Mouse (Mus musculus): ENCODE measurements around the gene Tln1.
"Not testable (repeated sequence)": the region's sequence is repeated elsewhere in the genome, so short reads cannot be mapped to it uniquely, and the experiment has no call there.

Gene Tln1

DNA sequence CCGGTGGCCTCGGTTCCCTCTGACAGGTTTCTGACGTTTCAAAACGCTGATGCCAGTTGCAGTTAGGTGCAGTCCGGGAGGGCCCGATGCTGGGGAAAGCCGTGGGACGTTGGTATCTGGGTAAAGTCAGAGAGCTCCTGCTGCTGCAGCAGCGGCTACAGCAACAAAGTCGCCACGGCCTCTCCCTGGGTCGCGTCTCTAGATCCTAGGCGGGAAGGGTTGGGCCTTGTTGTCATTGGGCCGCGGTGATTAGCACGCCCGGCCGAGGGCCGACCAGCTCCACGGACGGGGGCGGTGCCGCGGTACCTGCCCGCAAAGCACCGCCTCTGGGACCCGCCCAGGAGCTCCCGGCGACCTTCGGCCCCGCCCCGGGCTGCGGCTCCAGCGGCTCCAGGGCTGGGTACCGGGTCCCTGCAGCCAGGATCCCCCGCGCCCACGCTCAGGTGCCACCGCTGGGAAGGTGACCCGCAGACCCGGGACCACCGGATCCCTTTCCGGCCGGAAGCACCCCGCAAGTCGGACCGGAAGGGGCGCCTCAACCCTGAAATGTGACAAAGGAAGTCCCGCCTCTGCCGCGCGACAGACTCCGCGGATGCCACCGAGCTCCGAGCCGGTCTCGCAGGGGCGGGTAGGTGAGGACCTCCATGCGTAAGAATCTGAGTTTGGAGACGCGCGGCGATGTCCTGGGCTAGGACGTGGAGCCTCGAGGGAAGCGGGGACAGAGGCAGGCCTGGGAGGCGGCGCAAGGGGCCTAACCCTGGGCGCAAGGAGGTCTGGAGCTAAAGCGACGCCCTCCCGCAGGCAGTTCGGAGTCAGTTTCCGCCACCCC, 16.1 kb upstream of the Tln1 start, which contains the start of the genes Rgp1 and Gba2:
Gene Rgp1, plus strand, starts transcription at position 340 of the 829 bp plus-strand sequence.
Gene Gba2, minus strand, starts transcription at position 498 of the 829 bp plus-strand sequence.
- peak; percentile 99 for DNase-seq

DNA sequence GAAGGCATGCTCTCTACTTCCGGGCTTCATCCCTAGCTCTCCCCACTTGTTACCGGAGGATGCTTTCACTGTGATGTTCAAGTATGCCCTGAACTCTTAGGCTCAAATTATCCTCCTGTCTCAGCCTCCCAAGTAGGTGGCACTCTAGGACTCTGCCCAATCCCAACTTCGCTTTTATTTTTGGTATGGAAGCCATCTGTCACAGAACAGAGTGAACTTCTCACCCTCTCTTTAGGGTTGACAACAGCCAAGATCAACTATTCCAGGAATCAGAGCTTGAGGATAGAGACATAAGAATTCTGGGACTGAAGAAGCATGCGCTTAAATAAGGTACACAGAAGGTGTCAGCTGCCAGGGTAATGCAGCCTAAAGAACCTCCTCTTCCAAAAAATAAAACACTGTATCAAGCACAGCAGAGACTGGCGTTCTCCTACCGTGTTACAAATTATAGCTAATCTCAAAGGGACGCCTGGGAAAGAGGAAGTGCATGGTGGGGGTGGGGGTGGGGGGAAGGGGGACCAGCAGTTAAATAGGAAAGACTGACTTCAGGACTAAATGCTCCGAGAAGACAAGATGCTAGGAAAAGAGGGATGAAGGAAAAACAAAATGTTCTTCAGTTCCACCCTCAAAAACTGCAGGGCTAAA, 14.9 kb upstream of the Tln1 start:
- DNase-seq: peak; percentile 67

DNA sequence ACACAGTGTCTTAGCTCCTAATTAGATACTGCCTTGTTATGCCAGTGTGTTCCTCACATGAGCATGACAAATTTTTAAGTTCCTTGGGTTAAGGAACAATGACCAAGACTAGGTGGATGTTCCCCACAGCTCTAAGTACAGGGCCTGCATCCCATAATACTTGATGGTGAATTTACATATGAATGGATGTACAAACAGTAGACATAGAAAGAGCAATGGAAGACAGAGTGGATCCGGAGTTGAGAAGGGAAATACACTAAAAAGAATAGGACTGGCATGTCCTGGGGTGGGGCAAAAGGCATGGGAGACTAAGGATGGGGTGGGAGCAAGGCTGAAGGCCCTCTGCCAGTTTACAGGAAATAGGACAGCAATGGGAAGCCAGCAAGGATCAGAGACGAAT, 12.9 kb upstream of the Tln1 start:
- DNase-seq: peak; percentile 85

DNA sequence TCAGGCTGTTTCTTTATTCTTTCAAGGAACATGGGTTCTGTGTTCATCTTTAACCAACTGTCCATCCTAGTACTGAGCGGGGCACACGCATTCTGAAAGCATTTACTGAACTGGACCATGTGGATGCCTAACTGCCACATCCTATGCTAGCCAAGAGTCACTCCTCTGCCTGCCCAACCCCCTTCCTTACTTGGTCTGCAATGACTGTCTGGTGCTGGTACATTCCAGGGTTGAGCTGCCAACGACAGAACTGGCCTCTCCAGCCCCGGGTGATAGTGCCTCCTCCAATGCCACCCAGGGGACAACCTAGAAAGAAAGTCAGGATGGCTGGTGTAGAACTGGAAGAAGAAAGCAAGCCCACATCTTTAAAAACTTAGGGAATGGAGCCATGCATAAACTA, 11.1 kb upstream of the Tln1 start:
- peak; percentile 94 for DNase-seq

DNA sequence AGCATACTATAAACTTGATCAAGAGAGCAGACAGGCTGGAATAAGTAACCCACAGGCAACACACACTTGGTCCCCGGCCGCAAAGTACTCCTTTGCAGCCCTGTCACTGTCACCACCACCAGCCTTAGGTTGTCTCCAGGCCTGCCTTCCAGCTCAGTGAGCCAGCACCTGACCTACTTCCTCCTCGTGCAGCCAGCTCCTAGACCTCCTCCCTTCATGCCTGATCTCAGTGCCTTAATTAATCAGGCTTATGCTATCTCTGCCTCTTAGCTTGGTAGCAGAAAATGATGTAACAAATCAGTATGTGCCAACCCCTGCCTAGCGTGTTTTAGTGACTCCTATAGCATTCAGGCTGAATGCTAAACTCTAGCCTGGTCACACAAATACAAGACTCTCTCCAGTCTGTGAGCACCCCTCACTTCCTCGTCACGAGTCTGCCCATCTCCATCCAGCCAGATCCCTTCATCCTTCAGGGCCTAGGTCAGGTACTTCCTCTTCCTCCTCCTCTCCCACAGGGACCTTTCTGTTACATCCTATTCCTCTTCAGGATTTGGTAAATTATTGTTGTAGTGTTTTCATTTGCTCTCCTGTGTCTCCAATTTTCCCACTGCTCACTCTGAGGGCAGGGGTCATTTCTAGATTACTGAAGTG, 9.0 kb upstream of the Tln1 start:
- DNase-seq: peak; percentile 83

DNA sequence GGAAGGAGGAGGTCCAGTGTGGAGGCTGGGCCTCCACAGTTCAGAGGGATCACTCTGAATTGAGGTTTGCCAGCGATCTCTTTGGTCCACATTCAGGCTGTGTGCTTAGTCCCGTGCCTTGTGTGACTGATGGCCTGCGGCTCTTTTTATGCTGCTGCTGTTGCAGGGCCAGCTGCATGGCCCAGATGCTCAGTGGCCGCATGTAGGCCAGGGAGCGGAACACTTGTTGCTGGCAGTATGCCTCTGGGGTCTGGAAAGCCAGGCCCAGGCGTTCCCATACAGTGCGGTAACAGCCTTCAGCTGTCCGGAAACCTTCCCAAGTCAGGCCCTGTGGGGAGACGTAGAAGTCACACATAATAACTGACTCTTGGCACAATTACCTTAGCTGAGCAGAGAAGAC, 4.6 kb upstream of the Tln1 start:
- peak; percentile 92 for DNase-seq

DNA sequence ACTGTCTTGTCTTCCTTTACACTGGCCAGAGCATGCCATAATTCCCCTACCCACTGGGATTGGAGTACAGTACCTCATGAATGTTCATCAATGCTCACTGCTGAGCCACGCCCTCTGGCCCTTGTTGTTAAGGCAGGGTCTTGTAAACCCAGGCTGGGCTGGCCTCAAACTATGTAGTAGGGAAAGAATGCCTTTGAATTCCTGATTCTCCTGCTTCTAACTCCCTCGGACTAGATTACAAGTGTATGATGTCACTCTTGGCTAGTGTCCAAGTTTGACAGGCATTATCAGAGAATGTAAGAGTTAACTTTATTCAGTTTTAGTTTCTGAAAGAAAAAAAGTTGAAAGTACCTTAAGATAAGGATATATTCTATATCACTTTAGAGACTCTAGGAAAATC, 1.7 kb upstream of the Tln1 start:
- DNase-seq: no peak

DNA sequence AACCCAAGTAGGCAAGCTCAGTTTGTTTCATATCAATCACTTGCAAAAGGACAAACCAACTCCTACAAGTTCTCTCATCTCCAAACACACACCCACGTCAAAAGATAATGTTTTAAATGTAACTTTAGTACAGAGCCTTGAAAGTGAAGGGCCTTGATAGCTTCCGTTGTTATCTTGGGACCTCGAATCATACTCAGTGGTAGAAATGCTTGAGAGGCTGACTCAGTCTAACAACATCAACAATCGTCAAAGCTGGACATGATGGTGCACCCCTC, 1.0 kb upstream of the Tln1 start:
- no peak for DNase-seq

DNA sequence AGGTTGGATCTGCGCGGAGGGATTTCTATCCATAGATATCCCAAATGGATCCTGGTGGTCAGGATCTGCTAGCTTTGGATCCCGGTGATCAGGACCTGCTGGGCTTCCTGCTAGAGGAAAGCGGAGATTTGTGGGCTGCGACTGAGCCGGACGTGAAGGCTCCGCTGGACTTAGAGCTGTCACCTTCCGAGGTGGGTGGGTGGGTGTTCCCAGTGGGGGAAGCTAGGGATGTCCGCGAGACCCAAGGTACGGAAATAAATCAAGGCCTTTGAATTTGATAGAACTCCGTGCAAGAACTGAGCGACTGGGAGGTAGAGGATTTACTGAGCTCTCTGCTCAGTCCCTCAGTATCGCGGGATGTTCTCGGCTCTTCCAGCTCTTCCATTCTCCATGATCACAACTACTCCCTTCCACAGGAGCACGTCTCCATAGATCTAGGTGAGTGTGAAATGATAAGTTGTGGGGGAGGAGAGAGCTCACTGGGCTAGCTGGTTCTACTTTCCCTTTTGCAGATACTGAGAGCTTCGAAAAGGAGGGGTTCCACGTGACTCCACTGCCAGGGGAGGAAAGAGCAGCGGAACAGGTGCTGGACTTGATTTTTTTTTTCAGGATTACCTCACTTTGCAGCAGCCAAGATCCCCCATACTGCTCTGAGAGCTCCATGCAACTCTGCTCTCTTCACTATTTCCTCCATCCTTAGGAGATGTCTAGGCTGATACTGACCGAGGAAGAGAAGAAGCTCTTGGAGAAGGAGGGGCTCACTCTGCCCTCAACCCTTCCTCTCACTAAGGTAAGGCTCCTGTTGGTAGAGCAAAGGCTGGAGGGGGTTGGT, 494 bp upstream of the Tln1 start:
- DNase-seq: peak; percentile 94

DNA sequence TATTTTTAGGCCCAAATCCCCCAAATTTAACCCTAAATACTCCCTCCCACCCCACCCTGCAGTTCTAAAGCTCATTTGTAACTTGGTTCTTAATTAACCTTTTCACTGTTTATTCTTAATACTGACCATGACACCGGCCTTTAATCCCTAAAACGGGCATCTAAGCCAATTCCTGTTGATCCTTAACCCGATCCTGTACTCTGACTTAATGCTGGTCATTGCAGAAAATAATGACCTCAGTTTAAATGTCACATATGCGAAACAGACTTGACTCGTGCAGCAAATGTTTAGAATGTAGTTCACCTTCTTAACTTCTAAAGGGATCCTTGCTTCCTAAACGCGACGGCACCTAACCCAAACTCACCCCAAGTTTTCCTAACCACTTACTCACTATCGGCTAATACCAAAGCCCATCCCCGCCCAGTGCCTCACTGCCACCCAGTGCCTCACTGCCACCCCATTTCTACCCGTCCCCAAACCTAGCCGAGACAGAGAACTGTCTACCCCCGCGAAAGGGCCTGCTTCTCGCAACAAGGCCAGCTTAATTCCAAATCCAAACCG, 975 bp downstream of the Tln1 start:
- no peak for DNase-seq

DNA sequence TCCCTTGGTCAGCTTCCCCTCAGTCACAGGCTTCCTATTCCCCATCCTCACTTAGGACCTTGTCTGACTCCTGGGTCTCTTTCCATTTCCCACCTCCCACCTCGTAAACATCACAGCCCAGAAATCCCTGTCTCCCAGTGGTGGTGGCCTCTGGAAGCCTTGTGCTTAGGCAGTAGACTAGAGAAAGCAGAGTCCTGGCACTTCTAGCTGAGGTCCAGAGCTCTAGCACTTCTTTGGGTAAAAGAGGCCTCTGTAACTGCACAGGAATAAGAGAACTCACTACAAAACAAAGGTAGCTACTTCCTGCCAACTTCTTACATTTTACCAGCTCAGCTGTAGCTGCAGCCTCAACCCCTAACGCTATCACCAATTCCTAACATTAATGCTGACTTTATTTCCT, 1.5 kb downstream of the Tln1 start:
- DNase-seq: no peak

DNA sequence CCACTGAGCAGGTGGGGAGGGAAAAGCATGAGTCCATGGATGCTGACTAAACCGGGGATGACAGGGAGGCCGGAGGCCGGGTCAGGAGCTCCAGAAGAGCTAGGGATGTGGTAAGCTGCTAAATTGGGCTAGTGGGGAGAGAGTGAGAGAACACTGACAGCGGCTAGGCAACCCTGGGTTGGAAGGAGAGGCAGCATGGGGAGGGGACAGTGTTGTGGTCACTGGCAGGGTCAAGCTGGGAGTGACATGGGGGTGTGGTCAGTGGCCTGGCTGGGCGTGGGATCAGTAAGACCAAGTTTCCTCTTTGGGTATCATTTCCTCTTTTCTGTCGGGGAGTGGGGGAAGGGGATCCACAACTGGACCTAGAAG, 2.3 kb downstream of the Tln1 start:
- DNase-seq: peak; percentile 99

DNA sequence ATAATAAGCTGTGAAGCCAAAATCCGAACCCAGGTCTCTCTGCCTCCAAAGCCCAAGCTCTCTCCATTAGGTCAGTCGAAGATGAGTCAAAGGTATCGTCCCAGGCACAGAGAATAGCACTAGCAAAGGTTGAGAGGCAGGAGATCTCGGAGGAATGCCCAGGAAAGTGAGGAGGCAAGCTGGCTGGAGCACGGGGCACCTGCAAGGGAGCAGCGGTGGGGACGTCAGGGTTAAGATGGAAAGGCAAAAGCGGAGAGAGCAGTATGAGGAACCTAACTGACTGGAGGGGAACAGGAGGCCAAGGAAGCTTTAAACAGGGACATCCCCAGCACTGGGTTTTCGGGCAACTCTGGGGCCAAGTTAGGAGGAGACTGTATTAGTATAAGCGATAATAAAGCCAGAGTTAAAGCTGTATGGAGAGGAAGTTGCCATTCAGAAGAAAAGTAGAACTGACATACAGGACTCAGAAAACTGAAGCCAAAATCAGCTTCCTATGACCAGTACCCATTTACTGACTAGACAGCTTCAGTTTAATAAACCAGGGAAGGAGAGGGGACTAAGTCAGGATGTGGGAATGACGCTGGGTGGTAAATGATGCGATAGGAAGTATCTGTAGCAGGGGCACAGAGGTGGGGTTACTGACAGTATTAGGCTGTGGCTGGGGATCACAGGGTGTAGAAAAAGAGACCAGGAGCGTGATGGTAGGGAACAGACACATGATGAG, 2.8 kb downstream of the Tln1 start:
- no peak for DNase-seq

DNA sequence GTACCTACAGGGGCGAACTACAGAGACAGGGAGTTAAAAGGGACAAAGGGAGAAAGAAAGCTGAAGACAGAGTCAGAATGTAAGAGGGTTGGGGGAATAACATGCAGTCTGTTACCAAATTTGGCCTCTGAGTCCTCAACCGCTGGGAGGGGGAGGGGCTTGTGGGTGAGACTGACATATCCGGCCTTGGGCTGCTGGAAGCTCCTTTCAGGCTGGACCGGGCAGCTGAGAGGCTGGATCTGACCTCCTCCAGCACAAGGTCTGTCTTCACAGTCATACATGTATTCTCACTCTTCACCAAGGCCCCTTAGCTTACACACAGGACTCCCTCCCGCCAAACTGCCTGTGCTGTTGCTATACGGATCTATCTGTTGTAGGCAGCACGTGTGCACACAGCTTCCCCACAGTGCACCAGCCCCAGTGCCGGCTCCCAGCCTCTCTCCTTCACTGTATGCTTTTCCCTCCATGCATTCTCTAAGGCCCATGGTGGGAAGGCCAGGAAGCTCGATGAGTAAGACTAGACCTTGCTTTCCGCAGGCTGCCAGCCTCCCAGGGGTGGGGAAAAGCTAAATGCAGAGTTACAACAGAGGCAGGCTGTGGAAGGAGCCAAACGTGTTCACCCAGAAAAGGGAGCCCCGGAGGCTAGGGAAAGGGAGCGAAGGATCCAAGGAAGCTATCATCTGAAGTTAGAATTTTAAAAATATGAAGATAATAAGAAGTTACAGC, 3.7 kb downstream of the Tln1 start:
- DNase-seq: peak; percentile 97

DNA sequence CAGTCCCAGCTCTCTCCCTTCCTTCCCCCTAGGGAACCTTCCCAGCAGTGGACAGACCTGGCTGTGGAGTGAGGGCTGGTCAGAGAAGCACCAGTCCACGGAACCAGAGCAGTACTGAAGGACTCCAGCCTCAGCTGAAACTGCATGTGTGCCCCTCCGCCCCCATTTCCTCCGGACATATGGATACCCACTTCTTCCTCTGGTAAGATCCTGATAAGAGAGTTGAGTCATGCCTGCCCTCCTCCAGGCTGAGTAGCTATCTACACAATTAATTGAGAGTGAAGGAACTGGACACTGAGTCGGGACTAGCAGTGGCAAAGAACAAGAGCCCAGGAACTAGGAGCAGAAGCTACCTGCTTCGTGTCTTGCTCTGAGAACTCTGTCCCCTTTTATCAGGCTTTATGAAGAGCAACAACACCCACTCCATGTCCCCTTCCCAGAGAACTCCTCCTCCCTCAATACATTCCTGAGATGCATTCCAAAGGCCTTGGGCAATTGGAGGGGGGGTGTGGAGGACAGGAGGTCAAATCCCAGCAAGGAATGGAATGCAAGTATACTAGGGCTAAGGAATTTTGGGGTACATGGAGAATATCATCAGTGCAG, 4.4 kb downstream of the Tln1 start:
- peak; percentile 94 for DNase-seq

DNA sequence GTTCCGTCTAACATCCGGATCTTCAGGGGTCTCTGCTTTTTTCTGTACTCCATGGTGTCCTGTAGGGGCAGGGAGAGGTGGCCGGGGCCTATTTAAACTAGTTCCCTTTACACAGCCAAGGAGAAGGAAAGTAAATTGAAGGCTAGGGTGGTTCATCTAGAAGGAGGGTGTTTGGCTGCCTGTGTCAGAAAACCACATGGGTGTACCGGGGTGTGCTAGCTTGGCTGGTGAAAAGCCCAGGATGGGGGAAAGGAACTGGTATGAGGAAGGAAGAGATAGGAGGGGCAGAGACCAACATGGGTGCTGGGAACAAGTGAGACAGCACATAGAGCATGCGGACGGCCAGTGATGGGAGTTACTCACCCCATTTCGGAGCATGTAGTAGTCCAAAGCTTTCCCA, 6.6 kb downstream of the Tln1 start:
- peak; percentile 92 for DNase-seq

DNA sequence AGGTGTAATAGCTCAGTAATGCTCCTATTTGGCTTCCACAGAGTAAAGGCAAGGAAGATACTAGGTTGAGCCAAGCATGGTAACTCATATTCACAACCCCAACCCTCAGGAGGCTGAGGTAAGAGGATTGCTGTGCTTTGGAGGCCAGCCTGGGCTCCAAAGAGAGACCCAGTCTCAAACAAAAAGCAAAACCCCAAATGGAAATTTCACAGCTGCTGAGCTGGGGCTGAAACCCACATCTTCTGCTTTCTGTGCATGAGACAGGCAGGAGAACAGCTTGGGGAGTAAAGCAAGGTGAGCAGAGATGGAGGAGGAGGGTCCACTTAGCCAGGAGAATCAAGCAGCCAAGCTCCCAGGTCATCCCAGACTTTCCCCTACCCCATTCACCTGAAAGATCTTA, 8.6 kb downstream of the Tln1 start:
- no peak for DNase-seq

DNA sequence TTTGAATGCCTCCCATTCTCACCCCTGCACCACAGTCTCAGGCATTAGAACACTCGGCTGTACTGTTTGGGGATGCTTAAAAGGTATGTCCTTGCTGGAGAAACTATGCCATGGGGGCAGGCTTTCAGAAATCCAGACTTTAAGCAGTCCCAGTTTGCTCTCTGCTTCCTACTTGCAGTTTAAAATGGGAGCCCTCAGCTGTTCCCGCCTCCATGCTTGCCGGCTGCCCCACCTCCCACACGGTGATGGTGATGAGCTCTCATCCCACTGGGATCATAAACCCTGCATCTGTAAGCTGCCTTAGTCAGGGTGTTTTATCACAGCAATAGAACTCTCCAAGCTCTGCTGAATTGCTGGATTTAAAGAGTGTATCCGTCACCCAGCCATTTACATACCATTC, 10.1 kb downstream of the Tln1 start:
- no peak for DNase-seq

DNA sequence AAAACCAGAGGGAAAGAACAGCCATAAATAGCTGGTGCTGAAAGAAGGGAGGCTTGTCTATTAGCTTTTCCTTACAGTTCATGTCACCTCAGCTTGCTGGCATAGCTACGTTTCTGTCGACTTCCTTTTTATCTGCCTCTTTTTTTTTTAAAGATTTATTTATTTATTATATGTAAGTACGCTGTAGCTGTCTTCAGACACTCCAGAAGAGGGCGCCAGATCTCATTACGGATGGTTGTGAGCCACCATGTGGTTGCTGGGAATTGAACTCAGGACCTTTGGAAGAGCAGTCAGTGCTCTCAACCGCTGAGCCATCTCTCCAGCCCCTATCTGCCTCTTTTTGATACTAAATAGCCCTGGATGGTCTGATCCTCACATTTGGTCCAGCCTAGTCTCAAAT, 10.6 kb downstream of the Tln1 start:
- not testable (repeated sequence) for DNase-seq

DNA sequence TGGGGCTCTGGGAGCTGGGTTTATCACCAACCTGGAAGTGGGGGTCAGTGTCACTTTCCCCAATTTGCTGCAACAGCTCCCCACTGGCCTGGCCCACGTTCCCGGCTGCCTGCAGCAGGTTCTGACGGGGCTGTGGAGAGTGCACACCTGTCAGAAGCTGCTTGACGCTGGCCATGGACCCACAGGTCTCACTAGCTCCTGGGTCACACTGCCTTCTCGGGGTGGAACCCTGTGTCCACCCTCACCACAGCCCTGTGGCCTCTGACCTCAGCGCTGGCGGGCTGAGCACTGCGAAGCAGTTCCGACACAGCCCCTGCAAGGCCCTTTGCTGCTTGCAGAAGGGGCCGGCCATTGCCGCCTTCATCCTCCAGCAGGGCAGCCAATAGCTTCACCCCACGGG, 13.4 kb downstream of the Tln1 start:
- DNase-seq: peak; percentile 90

DNA sequence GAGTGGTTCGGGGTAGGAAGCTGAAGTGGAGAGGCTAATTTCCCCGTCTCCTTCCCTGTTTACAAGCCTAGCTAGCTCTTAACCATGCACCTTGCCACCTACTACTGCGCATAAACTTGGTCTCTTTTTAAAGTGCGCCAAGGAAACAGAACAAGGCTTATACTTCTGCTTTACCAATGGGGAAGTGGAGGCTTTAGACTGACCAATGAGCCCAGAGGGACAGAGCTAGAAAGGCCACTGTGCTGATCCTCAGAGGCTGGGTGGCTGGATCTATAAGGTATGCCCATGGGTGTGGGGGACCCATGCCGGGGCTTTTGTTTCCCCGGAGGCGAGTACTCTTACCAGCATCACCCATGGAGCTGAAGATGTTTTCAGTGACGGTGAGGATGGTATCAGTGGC, 15.3 kb downstream of the Tln1 start:
- peak; percentile 89 for DNase-seq
